Mouse (Mus musculus) thymus, postnatal 25 days (tissue): Measurements from ENCODE around the gene Dock11.

Experiments
- DNase-seq: peaks from one replicate; pipeline ENCODE4 v3.0.0; 2022

Dock11 gene

GRCm38 (mm10) chrX:35888087-35888895 lies at the start of gene Dock11:
Gene Dock11 (plus strand): TSS chrX:35888832.
- peak; percentile 81 for DNase-seq

- DNase-seq, result peak; percentile 31
Measured at GRCm38 (mm10) chrX:35879703-35880102, 8.9 kb upstream of the Dock11 start.

GRCm38 (mm10) chrX:35888945-35889799 lies 540 bp downstream of the Dock11 start:
- peak; percentile 51 for DNase-seq

- peak; percentile 42 for DNase-seq
Measured at GRCm38 (mm10) chrX:35889800-35890106, 1.1 kb downstream of the Dock11 start.

DNA sequence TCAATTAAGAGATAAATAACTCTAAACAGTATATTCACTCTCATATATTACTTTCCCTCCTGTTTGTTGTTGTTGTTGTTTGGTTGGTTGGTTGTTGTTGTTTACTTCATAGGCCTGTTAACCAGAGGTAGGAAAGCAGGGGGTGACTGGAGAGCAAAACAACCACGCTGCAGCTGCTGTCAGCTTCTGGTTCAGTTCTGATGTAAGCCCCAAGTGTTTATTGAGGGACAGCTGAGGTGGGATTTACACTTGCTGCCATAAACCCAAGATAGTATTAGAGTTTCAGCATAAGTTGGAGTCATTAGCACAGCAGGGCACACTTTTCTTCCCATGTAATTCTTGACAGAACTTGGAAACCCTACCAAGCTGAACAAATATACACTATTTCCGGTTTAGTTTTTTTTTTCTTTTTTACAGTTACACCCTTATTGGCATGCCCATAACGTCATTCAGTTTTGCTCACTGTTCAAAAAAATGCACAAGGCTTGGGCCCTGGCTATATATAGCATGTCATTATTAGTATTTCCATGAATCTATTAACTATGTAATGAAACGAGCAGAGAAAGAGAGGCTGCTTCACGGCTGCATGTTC lies 3.0 kb downstream of the Dock11 start:
- DNase-seq, result no peak

DNA sequence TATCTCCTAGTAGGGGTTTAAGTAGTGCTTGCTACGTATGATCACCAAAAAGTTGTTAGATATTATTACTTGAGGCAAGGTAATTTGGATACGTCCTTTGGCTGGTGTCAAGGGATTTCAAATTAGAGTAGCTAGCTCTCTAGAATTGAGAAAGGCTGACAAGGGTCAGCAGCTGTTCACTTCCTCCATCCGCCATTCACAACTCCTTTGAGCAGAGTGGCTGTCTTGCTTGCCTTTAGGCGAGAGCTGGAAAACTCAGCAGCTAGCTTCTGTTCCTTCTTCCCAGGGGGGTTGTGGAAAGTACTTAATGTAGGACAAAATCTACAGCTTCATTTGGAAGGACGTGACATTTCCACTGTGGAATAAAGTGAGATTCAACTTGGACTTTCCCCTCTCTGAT lies 3.7 kb downstream of the Dock11 start:
- no peak for DNase-seq

- peak; percentile 52 for DNase-seq
Measured at GRCm38 (mm10) chrX:35897648-35898500, 9.2 kb downstream of the Dock11 start.

GRCm38 (mm10) chrX:35898501-35898766 lies 9.8 kb downstream of the Dock11 start:
- no peak for DNase-seq

DNA sequence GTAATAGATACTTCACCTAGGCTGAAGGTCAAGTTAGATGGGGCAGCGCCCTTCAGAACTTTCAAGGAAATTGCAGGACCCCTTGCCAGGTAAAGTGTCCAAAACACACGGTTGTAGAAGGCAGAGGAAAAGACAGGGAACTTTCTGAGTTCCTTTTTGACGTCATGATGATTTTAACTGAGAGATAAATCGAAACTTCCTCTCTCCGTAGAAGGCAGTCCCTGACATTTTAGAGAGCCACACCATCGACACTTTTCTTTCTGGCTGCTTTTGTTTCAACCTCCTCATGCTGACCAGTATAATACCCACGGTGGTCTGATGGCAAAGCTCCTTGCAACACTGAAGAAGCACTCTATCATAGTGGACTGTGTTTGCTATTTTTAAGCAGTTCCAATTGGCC lies 15.7 kb downstream of the Dock11 start:
- no peak for DNase-seq

DNA sequence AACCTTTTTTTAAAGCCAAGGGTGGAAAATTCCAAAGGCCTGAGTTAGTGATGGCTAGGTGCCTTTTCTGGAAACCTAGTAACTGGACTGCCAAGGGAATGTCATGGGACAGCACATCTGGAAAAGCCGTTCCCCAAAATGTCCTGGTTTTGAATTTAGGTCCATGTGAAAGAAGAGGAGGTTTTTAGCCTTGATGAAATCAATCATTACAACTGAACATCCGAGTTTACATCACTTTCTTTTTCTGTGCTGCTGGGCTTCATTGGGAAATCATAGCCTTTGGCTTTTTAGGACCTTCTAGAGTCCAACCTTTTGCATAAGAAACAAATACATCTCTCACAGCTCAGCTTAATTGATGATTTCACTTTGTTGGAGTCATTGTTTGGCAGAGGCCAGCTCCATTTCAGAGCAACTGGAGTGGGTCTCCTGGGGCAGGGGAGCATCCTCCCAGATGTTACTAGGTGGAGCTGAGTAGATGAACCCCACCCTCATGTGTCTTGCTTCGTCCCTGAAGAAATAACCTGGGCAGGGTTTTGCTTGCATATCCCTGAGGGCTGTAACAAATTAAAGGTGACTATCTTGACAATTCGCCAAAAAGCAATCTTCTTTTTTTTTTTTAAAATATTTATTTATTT lies 18.2 kb downstream of the Dock11 start:
- DNase-seq, result no peak

DNA sequence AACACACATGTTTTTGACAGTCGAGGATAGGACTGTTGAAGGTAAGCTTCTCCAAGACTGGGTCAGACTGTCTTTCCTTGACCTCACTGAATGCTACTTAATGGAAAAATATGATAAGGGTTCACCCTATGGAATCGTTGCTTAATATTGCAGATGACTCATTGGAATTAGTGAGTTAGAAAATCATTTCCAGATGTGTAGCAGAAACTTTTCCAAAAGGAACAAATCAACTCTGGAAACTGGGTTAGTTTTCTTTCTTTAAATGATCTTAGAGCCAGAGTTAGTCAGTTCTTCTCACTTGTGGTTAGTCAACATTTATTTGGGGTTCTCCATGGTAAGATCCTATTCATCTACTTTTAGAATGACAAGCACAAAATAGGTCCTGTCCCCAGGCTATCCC lies 30.9 kb downstream of the Dock11 start:
- DNase-seq, result no peak

DNA sequence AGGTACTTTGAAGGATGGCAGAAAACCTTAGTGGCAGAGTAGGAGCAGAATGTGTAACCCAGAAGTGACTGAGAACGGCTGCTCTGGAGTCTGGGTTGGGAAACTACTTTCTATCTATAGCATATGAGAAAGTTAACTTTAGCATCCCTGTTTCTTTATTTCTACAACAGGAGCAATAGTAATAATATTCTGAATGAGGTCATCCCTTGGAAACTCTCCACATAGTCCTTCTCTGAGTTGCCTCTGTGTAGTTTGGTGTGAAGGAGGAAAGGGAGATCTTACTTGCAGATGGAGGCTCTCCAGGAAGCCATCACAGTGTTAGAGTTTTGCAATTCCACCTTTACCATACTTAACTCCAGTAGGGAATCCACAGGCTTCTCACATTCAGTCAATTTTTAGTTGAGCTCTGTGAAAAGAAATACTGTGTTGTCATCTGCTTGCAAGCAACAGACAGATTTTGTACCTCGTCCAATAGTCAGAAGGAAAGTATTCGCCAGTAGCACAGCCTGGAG lies 31.5 kb downstream of the Dock11 start:
- no peak for DNase-seq

GRCm38 (mm10) chrX:35921922-35922321 lies 33.3 kb downstream of the Dock11 start:
- DNase-seq, result no peak

DNA sequence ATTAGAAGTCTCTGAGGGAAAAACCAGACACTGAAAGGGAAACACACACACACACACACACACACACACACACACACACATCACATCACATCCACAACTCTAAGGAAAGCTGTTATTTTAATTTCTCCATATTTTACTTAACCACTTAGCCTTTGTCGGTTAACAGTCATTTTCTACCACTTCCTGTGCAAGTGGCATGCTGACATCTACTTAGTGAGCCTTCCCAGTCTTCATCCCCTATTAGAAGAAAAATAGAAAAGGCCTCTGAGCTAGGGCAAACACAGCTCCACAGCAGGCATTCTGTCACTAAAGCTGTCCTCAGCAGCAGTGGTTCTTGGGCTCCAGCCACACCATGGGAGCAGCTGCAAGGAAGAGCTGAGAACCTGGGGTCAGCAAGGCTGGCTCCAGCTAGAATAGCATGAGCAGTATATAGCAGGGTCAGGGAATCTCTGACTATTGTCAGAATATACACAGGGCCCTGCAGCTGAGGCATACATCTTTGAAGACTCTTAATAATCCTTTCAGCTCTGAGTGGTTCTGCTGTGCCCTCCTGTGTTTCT lies 36.2 kb downstream of the Dock11 start:
- DNase-seq, result peak; percentile 11

DNA sequence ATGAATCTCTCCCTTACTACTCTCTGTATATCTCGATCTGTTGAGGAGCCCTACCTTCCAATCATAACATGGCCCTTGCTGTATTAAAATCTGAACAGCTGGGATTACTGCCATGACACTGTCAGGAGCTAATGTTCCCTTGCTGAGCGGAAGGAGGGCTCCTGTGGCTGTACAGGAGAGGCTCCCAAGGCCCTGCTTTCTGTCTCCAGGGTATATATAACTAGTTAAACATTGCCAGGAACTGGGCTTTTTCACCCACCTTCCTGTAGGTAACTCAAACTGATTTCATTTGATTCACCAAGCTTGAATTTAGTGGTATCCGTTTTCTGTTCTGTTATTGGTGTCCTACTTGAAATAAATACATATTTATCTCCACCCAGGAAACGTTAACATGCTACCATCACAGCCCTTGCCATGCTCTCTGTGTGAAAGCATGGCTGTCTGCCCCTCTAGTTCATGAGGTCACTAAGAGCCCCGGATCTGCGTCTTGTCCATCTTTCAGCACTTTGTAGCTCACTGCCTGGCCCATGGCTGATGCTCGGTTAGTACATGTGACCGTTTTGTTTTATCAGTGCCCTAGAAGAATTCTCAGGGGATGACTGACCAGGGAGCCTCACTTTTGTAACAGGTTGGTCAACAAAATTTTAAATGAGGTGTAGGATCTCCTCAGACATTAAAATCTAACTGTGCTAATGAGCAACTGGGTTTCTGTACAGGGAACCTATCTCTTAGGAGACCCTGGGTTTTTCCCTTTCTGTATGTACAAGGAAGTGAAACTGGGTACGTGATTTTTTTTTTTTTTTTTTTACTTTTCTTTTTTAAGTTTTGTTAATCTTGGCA lies 41.7 kb downstream of the Dock11 start:
- no peak for DNase-seq

- DNase-seq, result no peak
Measured at GRCm38 (mm10) chrX:35930934-35931406, 42.3 kb downstream of the Dock11 start.

GRCm38 (mm10) chrX:35931945-35932344 lies 43.3 kb downstream of the Dock11 start:
- DNase-seq, result no peak

DNA sequence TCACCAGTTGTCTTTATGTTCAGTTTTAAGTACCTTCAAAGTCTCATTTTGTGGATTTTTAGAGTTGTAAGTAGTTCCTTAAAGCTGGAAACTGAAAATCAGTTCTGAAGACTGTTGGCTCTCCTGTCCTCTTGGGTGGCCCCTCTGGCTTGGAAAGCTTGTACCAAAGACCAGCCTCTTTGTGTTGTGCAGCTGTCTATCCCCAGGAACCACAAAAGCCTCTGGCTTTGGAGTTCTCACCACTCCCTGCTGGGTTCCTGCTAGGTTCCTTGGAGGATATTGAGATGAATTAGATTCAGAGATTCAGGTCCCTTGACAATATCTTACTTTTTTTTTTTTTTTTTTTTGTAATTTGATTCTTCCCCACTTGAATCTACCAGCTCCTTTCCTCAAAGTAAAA lies 44.3 kb downstream of the Dock11 start:
- no peak for DNase-seq

DNA sequence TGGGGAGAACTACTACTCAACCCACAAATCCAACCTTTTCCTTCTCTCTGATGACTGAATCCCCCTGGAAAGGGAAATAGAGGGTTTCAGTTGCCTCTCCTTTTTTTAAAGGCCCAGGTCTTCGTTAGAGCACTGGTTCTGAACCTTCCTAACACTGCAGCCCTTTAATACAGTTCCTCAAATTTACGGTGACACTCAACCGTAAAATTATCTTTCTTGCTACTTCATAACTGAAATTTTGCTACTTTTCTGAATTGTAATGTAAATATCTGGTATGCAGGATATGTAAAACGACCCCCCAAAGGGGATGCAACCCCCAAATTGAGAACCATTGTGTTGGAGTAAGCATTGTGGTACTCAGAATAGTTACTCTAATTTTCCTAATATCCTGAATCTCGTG lies 49.5 kb downstream of the Dock11 start:
- DNase-seq, result no peak

DNA sequence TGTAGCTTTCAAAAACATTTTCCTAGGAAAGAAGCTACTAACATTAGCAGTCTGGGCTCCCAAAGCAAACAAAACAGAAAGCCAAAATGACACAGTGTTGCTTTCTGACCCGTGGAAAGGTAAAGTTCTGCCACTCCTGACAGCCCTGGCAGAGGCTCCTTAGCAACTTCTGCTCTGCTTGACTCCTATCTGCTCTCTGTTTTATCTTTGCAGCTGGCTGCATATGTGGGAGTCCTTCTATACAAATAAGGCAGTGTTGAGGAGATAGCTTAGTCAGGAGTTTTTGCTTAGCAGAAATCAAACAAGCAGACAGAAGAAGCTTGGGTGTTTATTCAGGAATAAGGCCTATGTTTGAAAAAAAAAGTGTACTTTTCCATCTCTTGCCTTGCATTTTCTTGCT lies 57.8 kb downstream of the Dock11 start:
- no peak for DNase-seq

- no peak for DNase-seq
Measured at GRCm38 (mm10) chrX:35950135-35950534, 61.5 kb downstream of the Dock11 start.
